8 mouse cellular contexts compared by ENCODE assay signal in the genomic region with DNA sequence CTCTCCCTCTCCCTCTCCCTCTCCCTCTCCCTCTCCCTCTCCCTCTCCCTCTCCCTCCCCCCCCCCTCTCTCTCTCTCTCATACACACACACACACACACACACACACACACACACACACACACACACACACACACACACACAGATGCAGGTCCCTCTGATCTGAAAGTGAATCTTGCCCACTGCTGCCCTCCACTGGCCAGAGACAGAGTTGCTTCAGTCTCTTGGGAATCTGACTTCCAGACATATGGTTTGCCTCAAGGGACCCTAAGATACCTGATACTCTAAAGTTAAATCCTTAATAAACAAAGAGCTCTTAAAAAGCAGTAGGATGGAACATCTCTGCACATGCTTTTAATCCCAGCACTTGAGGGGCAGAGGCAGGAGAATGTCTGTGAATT. TPM values are rescaled to one million over a fixed set of nuclear protein-coding genes. Genes with fewer than 3 reads are reported as not detected.
DNase-seq lines count a peak whose midpoint lies in the region; ATAC-seq lines count a peak whose summit lies in the region.
"Not testable (repeated sequence)": the region's sequence is repeated elsewhere in the genome, so short reads cannot be mapped to it uniquely, and the experiment has no call there.

No protein-coding gene starts in this region.

- intact Hi-C loops in gastrocnemius, postnatal 36 days (cut with DNase I): loop anchor here (2.0 to 10.0 kb wide), 2 partner anchors 145 to 243 kb away; a partner anchor contains a TSS

- H3K9ac ChIP-seq in kidney, embryonic 14.5 days (ENCODE audit: low read depth, low read length); limb, embryonic 11.5 days (ENCODE audit: low read length): not testable (repeated sequence)

- not testable (repeated sequence) for H3K27me3 ChIP-seq in kidney, embryonic 14.5 days (ENCODE audit: control insufficient read depth, insufficient read depth, low read length); limb, embryonic 11.5 days (ENCODE audit: control insufficient read depth, insufficient read depth, low read length); splenic B cell, adult 2 months (ENCODE audit: control insufficient read depth, insufficient read depth, low read length, poor library complexity, severe bottlenecking)

- not testable (repeated sequence) for H3K9me3 ChIP-seq in kidney, embryonic 14.5 days (ENCODE audit: control insufficient read depth, low read length); limb, embryonic 11.5 days (ENCODE audit: control insufficient read depth, low read length)

- H3K4me3 ChIP-seq in kidney, embryonic 14.5 days (ENCODE audit: low read length); limb, embryonic 11.5 days (ENCODE audit: low read depth, low read length): not testable (repeated sequence)

- H3K4me2 ChIP-seq in kidney, embryonic 14.5 days (replicated peaks; ENCODE audit: low read depth, low read length); limb, embryonic 11.5 days (ENCODE audit: low read depth, severe bottlenecking): not testable (repeated sequence)

- H3K4me1 ChIP-seq in kidney, embryonic 14.5 days (ENCODE audit: control insufficient read depth, insufficient read depth, low read length); limb, embryonic 11.5 days (ENCODE audit: control insufficient read depth, insufficient read depth, low read length): not testable (repeated sequence)

- not testable (repeated sequence) for H3K36me3 ChIP-seq in kidney, embryonic 14.5 days (ENCODE audit: control insufficient read depth, insufficient read depth, low read length); limb, embryonic 11.5 days (ENCODE audit: control insufficient read depth, insufficient read depth, low read length); splenic B cell, adult 2 months (ENCODE audit: control insufficient read depth, insufficient read depth, low read length, poor library complexity, severe bottlenecking)

- H3K27ac ChIP-seq in kidney, embryonic 14.5 days (ENCODE audit: low read depth, low read length); limb, embryonic 11.5 days (replicated peaks; ENCODE audit: low read depth, low read length): not testable (repeated sequence)

- peak; percentile 76 for DNase-seq in 416B (ENCODE audit: low read depth)
- DNase-seq in adrenal gland, adult 2 months: peak; percentile 78
- DNase-seq in gastrocnemius, postnatal 36 days: peak; percentile 43 to 56
- DNase-seq in limb, embryonic 11.5 days (ENCODE audit: low spot score): peak; percentile 83
- DNase-seq in natural killer cell, adult 2 months (ENCODE audit: low spot score in 2 of 2): peak; percentile 33 to 69
- peak; percentile 84 for DNase-seq in splenic B cell, adult 2 months (ENCODE audit: low read depth, low spot score)

- ATAC-seq in common myeloid progenitor, adult 5-6 weeks (replicated peaks; ENCODE audit: low read depth, poor library complexity, severe bottlenecking): peak; percentile 59; the same call in 1 of the 2 replicates
- peak; percentile 25; the same call in 1 of the 2 replicates for ATAC-seq in kidney, embryonic 14.5 days (ENCODE audit: low FRiP score, low TSS enrichment)
- ATAC-seq in limb, embryonic 11.5 days (ENCODE audit: insufficient number of reproducible peaks, low FRiP score, low TSS enrichment, low read depth): not testable (repeated sequence)

RNA-seq across cellular contexts. Expression of a gene that starts 25.2 kb away (rescaled TPM):
- total RNA-seq in adrenal gland, adult 2 months (2021): 10 to 100 TPM in 1 of 2 experiments, 1 to 10 TPM in 1; 8.4 to 12.5 TPM
- polyA plus RNA-seq in adrenal gland, adult 2 months (2012; rRNA removed): 26.5 and 32.3 TPM in 2 replicates
- total RNA-seq in common myeloid progenitor, adult 5-6 weeks (2017): 0.37 and 0.39 TPM in 2 replicates
- under 1 TPM; 0.51 to 0.79 TPM for total RNA-seq in gastrocnemius, postnatal 36 days (2021)
- 7.3 and 11.0 TPM in 2 replicates for polyA plus RNA-seq in kidney, embryonic 14.5 days (2014; fragmentation: Nextera tagmentation; extraction: Ambion mirVana)
- 10.3 and 11.7 TPM in 2 replicates for polyA plus RNA-seq in limb, embryonic 11.5 days (2014; fragmentation: Nextera tagmentation; extraction: Ambion mirVana)

RNA-seq across cellular contexts. Expression of a gene that starts 52.4 kb away (rescaled TPM):
- total RNA-seq in adrenal gland, adult 2 months (2021): 10 to 100 TPM; 21.2 to 28.2 TPM
- polyA plus RNA-seq in adrenal gland, adult 2 months (2012; rRNA removed): 57.7 and 66.7 TPM in 2 replicates
- 8.1 and 14.6 TPM in 2 replicates for total RNA-seq in common myeloid progenitor, adult 5-6 weeks (2017)
- 10 to 100 TPM in 1 of 2 experiments, 1 to 10 TPM in 1; 8.4 to 10.4 TPM for total RNA-seq in gastrocnemius, postnatal 36 days (2021)
- 33.4 and 37.8 TPM in 2 replicates for polyA plus RNA-seq in kidney, embryonic 14.5 days (2014; fragmentation: Nextera tagmentation; extraction: Ambion mirVana)
- 44.7 TPM in 2 replicates for polyA plus RNA-seq in limb, embryonic 11.5 days (2014; fragmentation: Nextera tagmentation; extraction: Ambion mirVana)
